Mouse (Mus musculus) NIH3T3 (cell line): Measurements from ENCODE around the gene Cldn12.
A peak's percentile ranks its signal among the peaks of the same experiment; 100 is the strongest.

Experiments
- DNase-seq: peaks from one replicate; pipeline ENCODE4 v3.0.0-alpha.2; 2012; ENCODE audit warnings: low read depth

The Cldn12 gene

DNA sequence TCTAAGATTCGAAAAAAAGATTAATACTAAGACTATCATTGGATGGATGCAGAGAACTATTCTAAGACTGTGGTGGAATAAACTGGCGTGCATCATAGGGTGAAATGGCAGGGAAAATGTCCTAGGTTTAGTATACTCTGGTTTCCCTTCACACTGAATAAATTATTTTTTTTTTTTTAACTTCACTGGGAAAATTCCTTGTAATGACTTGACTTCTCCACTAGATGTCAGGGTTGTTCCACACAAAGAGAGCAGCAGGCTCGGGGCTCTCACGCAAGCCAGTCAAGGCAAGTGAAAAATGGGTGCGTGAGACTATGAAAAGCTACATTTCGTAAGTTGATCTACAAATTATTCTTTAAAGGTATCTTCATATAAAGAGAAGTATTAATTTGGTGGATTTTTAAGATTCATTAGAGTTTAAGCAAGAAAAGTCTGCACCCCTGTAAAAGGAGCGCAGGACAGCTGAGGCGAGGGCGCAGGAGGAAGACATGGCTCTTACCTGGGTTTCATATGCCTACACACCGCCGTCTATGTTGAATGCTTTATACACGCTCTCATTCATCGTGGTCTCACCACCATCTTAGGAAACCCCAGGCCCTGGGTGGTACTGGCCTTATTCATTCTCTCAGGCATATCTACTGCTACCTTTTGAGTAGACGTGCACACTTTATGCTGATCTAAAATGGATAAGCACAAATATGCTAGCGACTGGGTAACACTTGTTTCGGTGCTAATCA is 20.3 kb downstream of the Cldn12 start:
- DNase-seq: peak; percentile 81

GRCm38 (mm10) chr5:5492163-5492562 is 22.6 kb downstream of the Cldn12 start:
- no peak for DNase-seq

DNA sequence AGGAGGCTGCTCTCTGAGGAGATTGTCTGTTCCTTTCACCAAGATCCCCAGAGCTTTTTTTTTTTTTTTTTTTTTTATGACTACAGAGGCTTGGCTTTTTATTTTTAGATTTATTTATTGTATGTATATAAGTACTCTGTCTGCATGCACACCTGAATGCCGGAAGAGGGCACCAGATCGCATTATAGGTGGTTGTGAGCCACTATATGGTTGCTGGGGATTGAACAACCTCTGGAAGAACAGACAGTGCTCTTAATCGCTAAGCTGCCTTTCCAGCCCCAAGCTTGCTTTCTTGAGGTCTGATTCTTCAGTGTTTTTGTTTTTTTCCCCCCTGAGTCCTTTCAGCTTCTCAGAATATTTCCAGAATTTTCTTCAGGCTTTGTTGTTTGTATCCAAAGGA is 28.7 kb downstream of the Cldn12 start:
- no peak for DNase-seq

GRCm38 (mm10) chr5:5483254-5483858 is 31.4 kb downstream of the Cldn12 start:
- no peak for DNase-seq

GRCm38 (mm10) chr5:5481662-5482061 is 33.1 kb downstream of the Cldn12 start:
- peak; percentile 80 for DNase-seq

GRCm38 (mm10) chr5:5479043-5479442 is 35.7 kb downstream of the Cldn12 start, which contains the start of gene 1700015F17Rik:
Gene 1700015F17Rik (minus strand): TSS chr5:5479143.
- DNase-seq: no peak

- DNase-seq: peak; percentile 28
Measured at GRCm38 (mm10) chr5:5476133-5476532, 38.6 kb downstream of the Cldn12 start.

- no peak for DNase-seq
Measured at GRCm38 (mm10) chr5:5465256-5465655, 49.5 kb downstream of the Cldn12 start.
